Mouse (Mus musculus) erythroblast, embryonic 14.5 days (primary cell): Measurements from ENCODE around the gene Eno2.

ENCODE experiments used
- GATA1 ChIP-seq: IDR thresholded peaks from 2 replicates; pipeline ENCODE4 v1.6.1; 2012; ENCODE audit warnings: low read length, inconsistent platforms, mixed read lengths
- TAL1 ChIP-seq: IDR thresholded peaks from 3 replicates; pipeline ENCODE4 v1.6.1; 2012; ENCODE audit warnings: low read length, inconsistent platforms, mixed read lengths

DNA sequence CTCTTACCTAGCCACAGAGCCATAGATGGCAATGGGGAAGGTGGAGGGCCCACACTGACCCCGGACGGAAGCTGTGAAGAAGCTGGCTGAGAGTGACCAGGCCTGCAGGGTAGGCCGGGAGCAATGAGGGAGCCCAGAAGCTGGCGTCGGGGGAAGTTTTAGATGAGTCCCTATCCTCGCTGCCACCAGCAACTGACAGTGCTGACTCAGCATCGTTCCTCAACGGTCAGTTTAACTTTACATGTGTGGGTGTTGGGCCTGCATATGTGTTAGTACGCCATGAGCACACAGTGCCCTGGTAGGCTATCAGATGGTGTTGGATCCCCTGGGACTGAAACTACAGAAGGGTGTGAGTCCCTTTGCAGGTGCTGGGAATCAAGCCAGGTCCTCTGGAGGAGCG is 45.0 kb downstream of the Eno2 start:
- TF ChIP-seq TAL1 (no peak), GATA1 (no peak)
